Mouse (Mus musculus): ENCODE measurements at regions not wholly inside any gene's neighbourhood (a gene's known extent, or its start where the extent isn't known, plus 50 kb on each side); places are given as distances from the start of the nearest gene placed in this dataset.
A peak's percentile ranks its signal among the peaks of the same experiment; 100 is the strongest.

DNA sequence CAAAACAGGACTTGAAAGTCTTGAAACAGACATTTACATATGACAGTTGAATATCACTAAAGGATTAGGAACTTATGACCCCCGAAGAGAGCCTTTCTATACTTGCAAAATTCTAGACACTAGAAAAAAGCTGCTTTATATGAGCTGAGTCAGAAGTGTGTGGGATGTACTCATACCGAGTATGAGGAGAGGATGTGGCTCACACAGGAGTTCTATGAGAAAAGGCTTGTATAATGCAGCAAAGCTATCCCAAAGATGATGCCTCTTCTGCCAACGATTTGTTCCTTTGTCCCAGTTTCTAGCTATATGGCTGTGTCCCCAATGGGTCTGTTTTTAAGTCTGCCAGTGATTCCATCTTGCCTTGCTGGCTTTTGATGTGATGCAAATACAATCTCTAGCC, 708.2 kb upstream of the Cited2 start:
- H3K27me3 ChIP-seq (ENCODE audit: insufficient read depth, low read length), result no peaks in the 10 kb centered on the region
- WGBS, result 92% methylated on average over 3 of the region's 3 CpGs
- no peaks in the 10 kb centered on the region for H3K4me1 ChIP-seq (ENCODE audit: insufficient read depth, low read length)
- no peak for TF ChIP-seq CTCF (IDR thresholded peaks at IDR 0.05; ENCODE audit: low read depth)
- no peak overlapping the region for H3K4me3 ChIP-seq (ENCODE audit: low read length)
- no peak overlapping the region for H3K4me2 ChIP-seq (ENCODE audit: low read depth, low read length)
- H3K9me3 ChIP-seq (ENCODE audit: low read length), result no peaks in the 10 kb centered on the region
- H3K27ac ChIP-seq, result no peak overlapping the region
- no peaks in the 10 kb centered on the region for H3K36me3 ChIP-seq (ENCODE audit: insufficient read depth, low read length)
- DNase-seq (ENCODE audit: low spot score) (no peak), ATAC-seq (no peak)
- H3K9ac ChIP-seq (replicated peaks; ENCODE audit: low read length), result no peak overlapping the region

DNA sequence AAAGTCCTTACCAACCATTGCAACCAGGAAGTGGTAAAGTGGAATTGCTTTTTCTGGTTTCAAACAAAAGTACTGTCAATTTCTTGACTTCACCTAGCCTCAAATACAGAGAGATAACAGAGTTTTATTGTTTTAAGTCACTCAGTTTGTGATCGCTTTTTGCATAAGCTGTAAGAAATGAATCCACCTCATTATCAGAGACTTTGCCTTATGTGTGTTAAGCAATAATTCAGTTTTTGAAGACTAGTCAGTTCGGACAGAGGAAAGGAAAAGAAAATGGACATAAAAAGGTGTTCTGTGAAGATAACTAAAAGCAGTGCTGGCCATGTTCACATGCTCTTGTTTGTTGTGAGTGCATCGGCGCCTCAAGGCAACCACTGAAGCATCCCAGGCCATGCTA, 706.2 kb upstream of the Cited2 start:
- Histone ChIP-seq H3K4me2 (ENCODE audit: low read depth, low read length) (no peak overlapping the region), H3K4me3 (ENCODE audit: low read length) (no peak overlapping the region), H3K27ac (no peak overlapping the region), H3K27me3 (ENCODE audit: insufficient read depth, low read length) (no peaks in the 10 kb centered on the region), H3K9ac (replicated peaks; ENCODE audit: low read length) (no peak overlapping the region), H3K9me3 (ENCODE audit: low read length) (no peaks in the 10 kb centered on the region), H3K36me3 (ENCODE audit: insufficient read depth, low read length) (no peaks in the 10 kb centered on the region), H3K4me1 (ENCODE audit: insufficient read depth, low read length) (no peaks in the 10 kb centered on the region)
- ATAC-seq (no peak), DNase-seq (ENCODE audit: low spot score) (no peak)
- WGBS, result 84% methylated on average over 4 of the region's 4 CpGs
- TF ChIP-seq CTCF (IDR thresholded peaks at IDR 0.05; ENCODE audit: low read depth), result no peak

DNA sequence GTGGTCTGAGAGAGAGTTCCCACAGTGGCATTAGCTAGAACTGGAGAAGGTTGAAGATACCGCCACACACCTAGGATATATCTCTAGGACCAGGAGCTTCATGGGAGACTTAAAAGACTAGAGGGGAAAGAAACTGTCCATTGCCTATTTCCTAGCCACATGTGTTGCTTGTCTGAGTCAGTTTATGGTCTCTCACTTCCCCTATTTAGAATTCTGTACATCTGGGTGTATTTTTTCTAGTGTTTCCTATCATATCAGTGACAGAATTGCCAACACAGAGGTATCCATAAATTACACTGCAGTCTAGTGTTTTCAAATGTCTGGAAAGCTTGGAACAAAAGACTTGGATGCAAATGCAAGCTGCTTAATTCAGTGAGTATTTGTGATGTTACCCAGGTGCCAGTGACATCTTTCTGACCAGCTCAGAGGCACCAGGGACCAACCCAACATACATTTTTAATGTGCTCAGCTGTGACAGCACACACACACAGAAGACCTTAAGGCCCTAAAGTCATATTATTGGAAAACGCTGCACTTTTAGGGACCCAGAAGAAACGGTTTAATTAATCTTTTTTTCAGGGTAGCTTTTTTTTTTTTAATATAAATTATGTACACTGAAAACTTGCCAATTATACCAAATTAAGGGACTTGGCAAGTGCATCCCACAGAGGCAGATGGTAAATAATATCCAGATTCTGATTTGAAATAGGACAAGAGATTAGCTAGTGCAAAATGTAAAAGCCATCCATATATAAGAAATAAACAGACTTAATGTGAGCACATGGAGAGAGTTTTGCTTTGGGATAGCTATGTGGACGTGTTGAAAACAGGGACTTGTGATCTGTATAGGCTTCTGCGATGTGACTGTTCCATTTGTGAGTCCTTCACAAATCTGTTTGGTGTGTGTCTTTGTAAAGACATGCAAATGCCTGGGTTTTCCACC, 700.5 kb upstream of the Cited2 start:
- no peak overlapping the region for H3K9ac ChIP-seq (replicated peaks; ENCODE audit: low read length)
- no peak for ATAC-seq
- H3K4me3 ChIP-seq (ENCODE audit: low read length), result no peak overlapping the region
- H3K27me3 ChIP-seq (ENCODE audit: insufficient read depth, low read length), result no peaks in the 10 kb centered on the region
- H3K4me2 ChIP-seq (ENCODE audit: low read depth, low read length), result no peak overlapping the region
- no peaks in the 10 kb centered on the region for H3K36me3 ChIP-seq (ENCODE audit: insufficient read depth, low read length)
- 64% methylated on average over 5 of the region's 5 CpGs for WGBS
- no peaks in the 10 kb centered on the region for H3K4me1 ChIP-seq (ENCODE audit: insufficient read depth, low read length)
- H3K27ac ChIP-seq, result no peak overlapping the region
- no peak for TF ChIP-seq CTCF (IDR thresholded peaks at IDR 0.05; ENCODE audit: low read depth)
- H3K9me3 ChIP-seq (ENCODE audit: low read length), result no peaks in the 10 kb centered on the region
- DNase-seq (ENCODE audit: low spot score), result peak; percentile 26

DNA sequence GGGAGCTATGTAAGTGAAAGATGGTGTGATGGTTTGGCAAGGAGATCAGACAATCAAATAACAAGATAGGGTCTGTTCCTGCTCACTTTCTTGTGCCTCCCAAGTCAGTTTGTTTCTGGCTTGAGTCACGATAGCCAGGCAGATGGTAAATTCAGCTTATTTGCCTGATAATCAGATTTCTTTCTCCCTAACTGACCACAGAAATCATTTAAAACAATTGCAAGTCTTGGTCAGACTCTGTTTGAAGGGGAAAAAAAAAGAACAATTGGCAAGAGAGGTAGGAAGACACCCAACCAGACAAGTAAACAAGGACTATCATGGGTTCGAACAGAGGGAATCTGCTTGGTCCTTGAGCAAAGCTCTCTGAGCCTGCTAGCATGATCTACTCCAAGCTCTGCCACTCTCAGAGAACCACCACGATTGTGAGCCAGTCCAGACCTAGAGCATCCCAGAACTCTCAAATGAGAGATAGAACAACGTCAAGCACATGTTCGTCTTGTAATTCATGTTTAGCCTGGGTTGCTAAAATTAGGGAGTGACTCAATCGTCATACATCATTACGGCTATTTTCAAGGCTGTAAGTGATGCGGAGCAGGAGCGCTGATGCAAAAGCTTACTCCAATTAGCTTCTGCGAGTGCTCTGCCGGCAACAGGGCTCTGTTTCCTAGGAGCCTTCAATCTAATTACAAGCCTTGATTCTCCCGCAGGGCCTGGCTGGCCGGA, 699.3 kb upstream of the Cited2 start:
- Histone ChIP-seq H3K4me3 (ENCODE audit: low read length) (no peak overlapping the region), H3K9me3 (ENCODE audit: low read length) (no peaks in the 10 kb centered on the region), H3K36me3 (ENCODE audit: insufficient read depth, low read length) (no peaks in the 10 kb centered on the region), H3K27me3 (ENCODE audit: insufficient read depth, low read length) (no peaks in the 10 kb centered on the region), H3K9ac (replicated peaks; ENCODE audit: low read length) (no peak overlapping the region), H3K4me2 (ENCODE audit: low read depth, low read length) (0 out of 2 replicates have a peak overlapping the region, but pooled peaks have one; percentile 2), H3K4me1 (ENCODE audit: insufficient read depth, low read length) (no peaks in the 10 kb centered on the region), H3K27ac (no peak overlapping the region)
- ATAC-seq, result peak; percentile 63
- peak; percentile 69 for DNase-seq (ENCODE audit: low spot score)
- no peak for TF ChIP-seq CTCF (IDR thresholded peaks at IDR 0.05; ENCODE audit: low read depth)
- WGBS, result 33% methylated on average over 13 of the region's 13 CpGs

DNA sequence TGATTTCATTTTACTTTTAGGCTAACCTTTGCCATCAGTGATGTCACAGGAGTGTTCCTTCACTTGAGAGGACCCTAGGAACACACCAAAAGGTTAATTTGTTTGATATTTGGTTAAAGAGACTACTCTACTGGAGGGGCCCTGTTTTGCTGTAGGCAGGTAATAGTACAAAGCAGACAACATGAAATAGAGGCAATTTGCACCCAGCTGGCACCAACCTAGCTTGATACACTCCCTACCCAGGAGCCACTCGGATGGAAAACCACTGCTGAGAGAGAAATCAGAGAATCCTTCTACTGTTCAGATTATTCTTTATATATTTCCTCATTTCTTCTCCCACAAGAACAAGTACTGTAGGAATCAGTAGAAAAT, 698.7 kb upstream of the Cited2 start:
- ATAC-seq (peak; percentile 47), DNase-seq (ENCODE audit: low spot score) (no peak)
- Histone ChIP-seq H3K27ac (no peak overlapping the region), H3K9me3 (ENCODE audit: low read length) (no peaks in the 10 kb centered on the region), H3K4me3 (ENCODE audit: low read length) (no peak overlapping the region), H3K27me3 (ENCODE audit: insufficient read depth, low read length) (no peaks in the 10 kb centered on the region), H3K4me2 (ENCODE audit: low read depth, low read length) (0 out of 2 replicates have a peak overlapping the region, but pooled peaks have one; percentile 2), H3K4me1 (ENCODE audit: insufficient read depth, low read length) (no peaks in the 10 kb centered on the region), H3K36me3 (ENCODE audit: insufficient read depth, low read length) (no peaks in the 10 kb centered on the region), H3K9ac (replicated peaks; ENCODE audit: low read length) (no peak overlapping the region)
- 56% methylated on average over 1 of the region's 1 CpGs for WGBS
- TF ChIP-seq CTCF (IDR thresholded peaks at IDR 0.05; ENCODE audit: low read depth), result no peak

DNA sequence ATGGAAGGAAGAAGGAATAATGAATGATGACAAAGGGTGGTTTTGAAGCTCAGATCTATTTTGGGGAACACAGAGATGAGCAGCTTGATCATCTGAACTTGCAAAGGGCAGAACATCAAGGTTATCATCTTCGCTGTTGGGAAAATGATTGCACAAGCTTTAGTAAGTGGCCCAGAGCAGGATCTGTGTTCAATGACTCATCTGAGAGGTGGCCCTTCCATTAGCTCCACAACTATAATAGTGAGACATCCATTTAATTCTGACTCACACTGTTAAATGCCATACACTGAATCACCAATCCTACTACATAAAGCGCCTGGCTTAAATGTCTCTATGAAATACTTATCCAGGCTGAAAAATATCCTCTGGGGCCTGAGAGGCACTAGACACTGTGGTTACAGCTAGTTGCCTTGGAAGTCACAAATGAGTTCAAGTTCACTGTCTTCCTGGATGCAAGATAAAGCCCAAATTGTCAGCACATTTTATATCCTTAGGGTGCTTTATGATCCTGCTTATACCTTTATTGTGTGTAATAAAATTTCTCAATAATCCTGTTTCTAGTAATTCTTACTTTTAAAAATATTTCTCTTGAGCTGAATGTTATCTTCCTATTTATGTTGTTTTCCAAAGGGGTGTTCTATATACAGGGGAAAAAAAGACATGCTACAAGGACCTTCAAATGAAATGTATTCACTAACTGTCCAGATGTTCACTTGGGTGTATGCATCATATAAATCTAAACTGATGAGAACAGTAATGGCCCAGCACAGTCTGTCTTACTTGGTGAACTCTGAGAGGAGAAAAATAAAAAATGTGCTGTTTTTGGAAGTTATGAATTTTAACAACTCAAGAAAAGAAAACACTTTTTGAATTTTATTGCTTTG, 687.9 kb upstream of the Cited2 start:
- Histone ChIP-seq H3K4me2 (ENCODE audit: low read depth, low read length) (no peak overlapping the region), H3K4me1 (ENCODE audit: insufficient read depth, low read length) (no peaks in the 10 kb centered on the region), H3K9ac (replicated peaks; ENCODE audit: low read length) (no peak overlapping the region), H3K4me3 (ENCODE audit: low read length) (no peak overlapping the region), H3K9me3 (ENCODE audit: low read length) (no peaks in the 10 kb centered on the region), H3K36me3 (ENCODE audit: insufficient read depth, low read length) (no peaks in the 10 kb centered on the region), H3K27me3 (ENCODE audit: insufficient read depth, low read length) (no peaks in the 10 kb centered on the region), H3K27ac (no peak overlapping the region)
- WGBS, result 90% methylated on average over 2 of the region's 2 CpGs
- no peak for TF ChIP-seq CTCF (IDR thresholded peaks at IDR 0.05; ENCODE audit: low read depth)
- DNase-seq (ENCODE audit: low spot score) (no peak), ATAC-seq (no peak)

All from hindbrain, postnatal 0 days (tissue).